Comparison of ENCODE assay signal across 9 mouse cellular contexts in the genomic region with DNA sequence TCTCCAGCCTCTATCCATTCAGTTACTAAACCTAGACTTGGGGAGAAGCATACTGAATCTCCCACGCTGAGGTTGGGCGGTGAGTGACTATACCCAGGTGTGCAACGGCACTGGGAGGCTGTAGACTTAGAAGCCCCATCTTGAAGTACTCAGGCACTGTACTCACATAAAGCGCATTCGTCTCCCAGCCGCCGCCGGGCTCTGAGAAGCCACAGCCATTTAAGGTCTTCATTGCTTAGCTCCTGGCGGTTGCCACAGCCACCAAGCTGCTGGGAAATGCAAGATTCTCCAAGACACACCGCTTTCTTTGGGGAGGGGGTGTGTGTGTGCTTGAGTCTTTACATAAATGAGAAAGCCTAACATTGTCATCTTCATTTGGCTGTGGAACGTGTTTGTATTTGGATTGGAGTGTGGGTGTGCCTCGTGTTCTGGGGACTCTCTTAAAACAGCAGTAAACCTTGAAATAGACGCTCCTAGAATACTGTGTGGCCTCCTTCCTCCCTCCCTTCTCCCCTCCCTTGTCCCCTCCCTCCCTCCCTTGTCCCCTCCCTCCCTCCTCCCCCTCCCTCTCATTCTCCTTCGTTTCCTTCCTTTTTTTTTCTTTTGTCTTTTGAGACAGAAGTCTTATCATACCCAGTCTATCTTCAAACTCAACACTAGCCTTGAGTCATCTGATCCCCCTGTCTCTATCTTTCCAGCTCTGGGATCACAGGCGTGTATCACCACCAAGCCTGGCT.
A peak's percentile ranks its signal among the peaks of the same experiment; 100 is the strongest.
DNase-seq lines count a peak whose midpoint lies in the region; ATAC-seq lines count a peak whose summit lies in the region.
"Had no signal": no experiment of that assay in that cellular context is flagged by ENCODE, and none has a peak within 500 bp of the region (broad histone marks: within the 10 kb centered on the region; RNA-seq: fewer than 3 reads in every experiment).

No protein-coding gene starts in this region.

- no peaks in the 10 kb centered on the region for H3K9me3 ChIP-seq in forebrain, embryonic 16.5 days (ENCODE audit: control insufficient read depth, low read length)
- no peaks in the 10 kb centered on the region for H3K9me3 ChIP-seq in hindbrain, embryonic 14.5 days (ENCODE audit: control insufficient read depth, low read length)
- H3K9me3 ChIP-seq: embryonic facial prominence, embryonic 12.5 days had no signal

- no peaks in the 10 kb centered on the region for H3K36me3 ChIP-seq in forebrain, embryonic 16.5 days (ENCODE audit: control insufficient read depth, insufficient read depth)
- H3K36me3 ChIP-seq in hindbrain, embryonic 14.5 days (replicated peaks; ENCODE audit: control insufficient read depth, insufficient read depth), result no peaks in the 10 kb centered on the region
- H3K36me3 ChIP-seq: embryonic facial prominence, embryonic 12.5 days had no signal

- 78% methylated on average over 15 of the region's 15 CpGs for WGBS in forebrain, embryonic 16.5 days
- WGBS in hindbrain, embryonic 14.5 days, result 73% methylated on average over 15 of the region's 15 CpGs

- no peak overlapping the region for H3K27ac ChIP-seq in forebrain, embryonic 16.5 days (ENCODE audit: low read length)
- no peak overlapping the region for H3K27ac ChIP-seq in hindbrain, embryonic 14.5 days
- H3K27ac ChIP-seq: embryonic facial prominence, embryonic 12.5 days had no signal

- ATAC-seq in common myeloid progenitor, adult 5-6 weeks (replicated peaks; ENCODE audit: low read depth, poor library complexity, severe bottlenecking), result peak; percentile 20; the same call in 1 of the 2 replicates
- ATAC-seq in forebrain, embryonic 16.5 days, result no peak
- ATAC-seq in hindbrain, embryonic 14.5 days (ENCODE audit: low FRiP score), result no peak

- H3K4me1 ChIP-seq in forebrain, embryonic 16.5 days (replicated peaks; ENCODE audit: control insufficient read depth, insufficient read depth, low read length), result peaks cover 5% of the 10 kb centered on the region; the same call in 1 of the 2 replicates
- peaks cover 5% of the 10 kb centered on the region for H3K4me1 ChIP-seq in hindbrain, embryonic 14.5 days (replicated peaks; ENCODE audit: control insufficient read depth, insufficient read depth, low read length)

- intact Hi-C loops in left cerebral cortex, postnatal 25 days (cut with DNase I), result loop anchor here (1.0 to 5.0 kb wide), 3 partner anchors 44 to 95 kb away; no protein-coding TSS in a partner anchor

- peak; percentile 35 to 52 for DNase-seq in left cerebral cortex, adult 18-20 months (ENCODE audit: low spot score in 2 of 2)
- no peak for DNase-seq in left cerebral cortex, adult 11 months (ENCODE audit: low spot score)
- DNase-seq in left cerebral cortex, postnatal 25 days (ENCODE audit: low spot score in 2 of 2), result peak; percentile 46 to 90
- DNase-seq in right cerebral cortex, postnatal 14 days, result peak; percentile 43
- DNase-seq in cerebellum, adult 11-12 months, result no peak
- no peak for DNase-seq in hindbrain, embryonic 14.5 days (ENCODE audit: low spot score)

- no peak overlapping the region for H3K4me2 ChIP-seq in forebrain, embryonic 16.5 days (ENCODE audit: low read length)
- no peak overlapping the region for H3K4me2 ChIP-seq in hindbrain, embryonic 14.5 days (replicated peaks)
- H3K4me2 ChIP-seq: embryonic facial prominence, embryonic 12.5 days had no signal

- H3K9ac ChIP-seq in forebrain, embryonic 16.5 days (replicated peaks; ENCODE audit: low read depth, low read length), result no peak overlapping the region
- no peak overlapping the region for H3K9ac ChIP-seq in hindbrain, embryonic 14.5 days
- H3K9ac ChIP-seq: embryonic facial prominence, embryonic 12.5 days had no signal

- H3K27me3 ChIP-seq in forebrain, embryonic 16.5 days (replicated peaks; ENCODE audit: control insufficient read depth, insufficient read depth, low read length), result no peaks in the 10 kb centered on the region
- H3K27me3 ChIP-seq in hindbrain, embryonic 14.5 days (ENCODE audit: control insufficient read depth, insufficient read depth, low read length), result no peaks in the 10 kb centered on the region
- H3K27me3 ChIP-seq: embryonic facial prominence, embryonic 12.5 days had no signal

- no peak overlapping the region for H3K4me3 ChIP-seq in forebrain, embryonic 16.5 days (replicated peaks; ENCODE audit: low read length)
- H3K4me3 ChIP-seq in hindbrain, embryonic 14.5 days (replicated peaks; ENCODE audit: low read length), result no peak overlapping the region
- H3K4me3 ChIP-seq: embryonic facial prominence, embryonic 12.5 days had no signal

Comparison
In these comparisons a context has a peak if more than half of its experiments do, and no peak if none do; other contexts are left out.
1. DNase-seq: peak in left cerebral cortex, adult 18-20 months (2 of 2), left cerebral cortex, postnatal 25 days (2 of 2) and right cerebral cortex, postnatal 14 days (single experiment); none in left cerebral cortex, adult 11 months (single experiment), cerebellum, adult 11-12 months (single experiment) and hindbrain, embryonic 14.5 days (single experiment).